Mouse (Mus musculus) heart, adult 2 months (tissue): ENCODE results near the gene Chl1. TPM values are rescaled to one million over a fixed set of nuclear protein-coding genes. Genes with fewer than 3 reads are reported as not detected.
A peak's percentile ranks its signal among the peaks of the same experiment; 100 is the strongest.

Experiments
- DNase-seq, 2 experiments: peaks; one replicate each; pipeline ENCODE4 v3.0.0; 2021
- H3K27ac ChIP-seq: fragments of 200-600 bp; 2 replicates; pipeline ENCODE4 v1.8.1; 2022
- H3K27me3 ChIP-seq: fragments of 200-500 bp; 2 replicates; pipeline ENCODE4 v1.6.1; 2012; ENCODE audit warnings: mild to moderate bottlenecking, low read length, inconsistent platforms, mixed read lengths; ENCODE audit not compliant: control insufficient read depth, insufficient read depth
- H3K36me3 ChIP-seq: fragments of 200-500 bp; 2 replicates; pipeline ENCODE4 v1.6.1; 2012; ENCODE audit warnings: low read length, inconsistent platforms; ENCODE audit not compliant: control insufficient read depth, insufficient read depth
- H3K4me1 ChIP-seq: fragments of 200-500 bp; 2 replicates; pipeline ENCODE4 v1.6.1; 2011; ENCODE audit warnings: low read length; ENCODE audit not compliant: control insufficient read depth, insufficient read depth
- H3K4me3 ChIP-seq: fragments of 200-600 bp; 2 replicates; pipeline ENCODE4 v1.8.1; 2022
- H3K79me2 ChIP-seq: fragments of 200-500 bp; replicated peaks from 2 replicates; pipeline ENCODE4 v1.6.1; 2012; ENCODE audit warnings: mild to moderate bottlenecking, inconsistent platforms, low read length, moderate library complexity, mixed read lengths; ENCODE audit not compliant: control insufficient read depth, insufficient read depth
- H3K9ac ChIP-seq: fragments of 200-500 bp; 2 replicates; pipeline ENCODE4 v1.6.1; 2012; ENCODE audit warnings: low read depth, mild to moderate bottlenecking, control low read depth, inconsistent platforms, low read length, mixed read lengths
- CTCF ChIP-seq: fragments of 200-600 bp; IDR thresholded peaks from 2 replicates; pipeline ENCODE4 v1.8.1; 2022; ENCODE audit warnings: antibody characterized with exemption, mild to moderate bottlenecking, moderate library complexity
- EP300 ChIP-seq: fragments of 200-500 bp; IDR thresholded peaks from 2 replicates; pipeline ENCODE4 v1.6.1; 2011; ENCODE audit warnings: low read depth, low read length, control low read depth; ENCODE audit not compliant: insufficient read depth
- POLR2A ChIP-seq: fragments of 200-500 bp; IDR thresholded peaks from 2 replicates; pipeline ENCODE4 v1.6.1; 2011; ENCODE audit warnings: mild to moderate bottlenecking, low read depth, low read length, control low read depth; ENCODE audit not compliant: insufficient read depth
- WGBS: fragments of 180-500 bp; shearing (Covaris S2); methylation state at CpG from one replicate; pipeline ENCODE4 v1.1.7; 2018; 5-methylcytosine and 5-hydroxymethylcytosine counted together
- intact Hi-C: fragments of 180-260 bp; cut with DNase I; formaldehyde crosslinking; loops from one replicate; pipeline ENCODE4 v1.15.1; 2025
- polyA plus RNA-seq: library from polyadenylated mRNA; depleted of rRNA; stranded (reverse); fragments of >200 nt; gene quantifications from 2 replicates; pipeline ENCODE4 v1.2.3, GENCODE M21; 2012
- total RNA-seq, 2 experiments: library from RNA; stranded (reverse); gene quantifications; 2 replicates each; pipeline ENCODE4 v1.2.3; 2021

Chl1 gene
- total and polyA plus RNA-seq, 3 experiments, result 0.39 to 1.8 (median 0.84) TPM

GRCm38 (mm10) chr6:103549929-103550328, 39.5 kb downstream of the Chl1 start:
- Histone ChIP-seq H3K4me1 (no peaks in the 10 kb centered on the region), H3K36me3 (no peaks in the 10 kb centered on the region), H3K27me3 (no peaks in the 10 kb centered on the region), H3K9ac (no peak overlapping the region), H3K4me3 (no peak overlapping the region), H3K79me2 (no peaks in the 10 kb centered on the region), H3K27ac (no peak overlapping the region)
- DNase-seq, result no peak
- intact Hi-C loops, result no loop called here
- WGBS, result 54% methylated on average over 4 of the region's 4 CpGs
- TF ChIP-seq POLR2A (no peak), EP300 (no peak), CTCF (no peak)

- H3K79me2 ChIP-seq, result no peaks in the 10 kb centered on the region
- H3K9ac ChIP-seq, result no peak overlapping the region
- 45% methylated on average over 5 of the region's 5 CpGs for WGBS
- no peak for TF ChIP-seq POLR2A
- no peak for TF ChIP-seq EP300
- TF ChIP-seq CTCF, result no peak
- intact Hi-C loops, result no loop called here
- H3K27ac ChIP-seq, result no peak overlapping the region
- H3K27me3 ChIP-seq, result no peaks in the 10 kb centered on the region
- DNase-seq, result no peak
- no peaks in the 10 kb centered on the region for H3K4me1 ChIP-seq
- no peaks in the 10 kb centered on the region for H3K36me3 ChIP-seq
- H3K4me3 ChIP-seq, result no peak overlapping the region
These were observed 47.9 kb downstream of the Chl1 start for GRCm38 (mm10) chr6:103558037-103558893.

- TF ChIP-seq POLR2A (no peak), EP300 (no peak), CTCF (no peak)
- Histone ChIP-seq H3K79me2 (no peaks in the 10 kb centered on the region), H3K4me3 (no peak overlapping the region), H3K36me3 (no peaks in the 10 kb centered on the region), H3K4me1 (no peaks in the 10 kb centered on the region), H3K9ac (no peak overlapping the region), H3K27me3 (no peaks in the 10 kb centered on the region), H3K27ac (no peak overlapping the region)
- peak in 1 of 2 experiments; percentile 2 for DNase-seq
- intact Hi-C loops, result no loop called here
- WGBS, result 15% methylated on average over 3 of the region's 3 CpGs
These were observed 48.5 kb downstream of the Chl1 start for GRCm38 (mm10) chr6:103558894-103559225.

GRCm38 (mm10) chr6:103559344-103559743, 49.0 kb downstream of the Chl1 start:
- no peak overlapping the region for H3K27ac ChIP-seq
- TF ChIP-seq CTCF (no peak), EP300 (no peak), POLR2A (no peak)
- no peak overlapping the region for H3K4me3 ChIP-seq
- no peak overlapping the region for H3K9ac ChIP-seq
- intact Hi-C loops, result no loop called here
- H3K79me2 ChIP-seq, result no peaks in the 10 kb centered on the region
- H3K36me3 ChIP-seq, result no peaks in the 10 kb centered on the region
- WGBS, result 51% methylated on average over 2 of the region's 2 CpGs
- no peaks in the 10 kb centered on the region for H3K27me3 ChIP-seq
- DNase-seq, result no peak
- no peaks in the 10 kb centered on the region for H3K4me1 ChIP-seq

GRCm38 (mm10) chr6:103564811-103565210, 54.4 kb downstream of the Chl1 start:
- H3K4me3 ChIP-seq, result no peak overlapping the region
- H3K4me1 ChIP-seq, result no peaks in the 10 kb centered on the region
- no peak for DNase-seq
- intact Hi-C loops, result no loop called here
- WGBS, result 78% methylated on average over 6 of the region's 6 CpGs
- H3K9ac ChIP-seq, result no peak overlapping the region
- no peak overlapping the region for H3K27ac ChIP-seq
- H3K36me3 ChIP-seq, result no peaks in the 10 kb centered on the region
- no peaks in the 10 kb centered on the region for H3K79me2 ChIP-seq
- TF ChIP-seq POLR2A, result no peak
- no peak for TF ChIP-seq CTCF
- no peak for TF ChIP-seq EP300
- no peaks in the 10 kb centered on the region for H3K27me3 ChIP-seq

GRCm38 (mm10) chr6:103567247-103567646, 56.9 kb downstream of the Chl1 start:
- H3K9ac ChIP-seq, result no peak overlapping the region
- H3K27ac ChIP-seq, result no peak overlapping the region
- no peaks in the 10 kb centered on the region for H3K36me3 ChIP-seq
- TF ChIP-seq CTCF (no peak), POLR2A (no peak), EP300 (no peak)
- no peak overlapping the region for H3K4me3 ChIP-seq
- DNase-seq, result no peak
- WGBS, result 53% methylated on average over 2 of the region's 2 CpGs
- no peaks in the 10 kb centered on the region for H3K27me3 ChIP-seq
- intact Hi-C loops, result no loop called here
- no peaks in the 10 kb centered on the region for H3K4me1 ChIP-seq
- H3K79me2 ChIP-seq, result no peaks in the 10 kb centered on the region
